Mouse (Mus musculus) adrenal gland, adult 18-20 months (tissue): ENCODE measurements at regions not wholly inside any gene's neighbourhood (a gene's known extent, or its start where the extent isn't known, plus 50 kb on each side); places are given as distances from the start of the nearest gene placed in this dataset.
"Not testable (repeated sequence)": the region's sequence is repeated elsewhere in the genome, so short reads cannot be mapped to it uniquely, and the experiment has no call there.

Source experiments
- DNase-seq, 2 experiments: peaks; one replicate each; pipeline ENCODE4 v3.0.0; 2021 to 2022; ENCODE audit warnings: low spot score in 2 of 2

GRCm38 (mm10) chr13:83743381-83743780 lies 239.5 kb downstream of the Mef2c start:
- DNase-seq: no peak

- DNase-seq: no peak
Observed at GRCm38 (mm10) chr13:83744110-83744752, 240.4 kb downstream of the Mef2c start.

- DNase-seq: no peak
Observed at GRCm38 (mm10) chr13:83744981-83745555, 241.2 kb downstream of the Mef2c start.

GRCm38 (mm10) chr13:83745961-83746360 lies 242.1 kb downstream of the Mef2c start:
- DNase-seq: no peak

- DNase-seq: no peak
Observed at GRCm38 (mm10) chr13:83747671-83748070, 243.8 kb downstream of the Mef2c start.

- DNase-seq: no peak
Observed at GRCm38 (mm10) chr13:83749376-83750150, 245.7 kb downstream of the Mef2c start.

GRCm38 (mm10) chr13:83750437-83750836 lies 246.6 kb downstream of the Mef2c start:
- DNase-seq: no peak

GRCm38 (mm10) chr13:83760387-83761170 lies 256.7 kb downstream of the Mef2c start:
- no peak for DNase-seq

- no peak for DNase-seq
Observed at GRCm38 (mm10) chr13:83762484-83762883, 258.6 kb downstream of the Mef2c start.

GRCm38 (mm10) chr13:83763288-83763687 lies 259.5 kb downstream of the Mef2c start:
- DNase-seq: not testable (repeated sequence)

- no peak for DNase-seq
Observed at GRCm38 (mm10) chr13:83785643-83786042, 281.8 kb downstream of the Mef2c start.

GRCm38 (mm10) chr13:83809535-83809934 lies 305.7 kb downstream of the Mef2c start:
- DNase-seq: no peak

- DNase-seq: no peak
Observed at GRCm38 (mm10) chr13:83820291-83820690, 316.5 kb downstream of the Mef2c start.

- DNase-seq: no peak
Observed at GRCm38 (mm10) chr13:83820721-83821120, 316.9 kb downstream of the Mef2c start.

- DNase-seq: no peak
Observed at GRCm38 (mm10) chr13:83824926-83825325, 321.1 kb downstream of the Mef2c start.

GRCm38 (mm10) chr13:83826841-83827463 lies 323.1 kb downstream of the Mef2c start:
- no peak for DNase-seq

- DNase-seq: no peak
Observed at GRCm38 (mm10) chr13:83865932-83866685, 356.0 kb upstream of the Tmem161b start.

GRCm38 (mm10) chr13:83867211-83867610 lies 354.9 kb upstream of the Tmem161b start:
- DNase-seq: no peak

GRCm38 (mm10) chr13:83867831-83868473 lies 354.1 kb upstream of the Tmem161b start:
- no peak for DNase-seq

GRCm38 (mm10) chr13:83868922-83869321 lies 353.2 kb upstream of the Tmem161b start:
- DNase-seq: no peak
